14 mouse cellular contexts compared by ENCODE assay signal in the genomic region with DNA sequence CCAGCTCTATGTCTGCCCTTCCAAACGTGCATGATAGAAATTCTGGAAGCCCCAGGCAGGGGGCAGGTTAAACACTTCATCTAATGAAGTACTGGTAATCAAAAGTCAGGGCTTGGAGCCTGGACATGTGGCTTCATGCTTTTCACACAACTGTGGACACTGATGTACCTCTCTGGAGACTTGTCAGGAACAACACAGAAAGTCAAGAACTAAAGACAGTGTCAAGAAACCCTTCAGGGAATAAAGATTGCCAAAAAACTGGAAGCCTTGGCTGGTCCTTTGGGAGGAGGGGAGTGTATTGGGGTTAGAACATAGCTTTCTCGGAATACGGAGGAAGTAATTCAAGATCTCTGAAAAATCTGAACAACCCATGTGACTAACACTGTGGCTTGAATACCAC. TPM values are rescaled to one million over a fixed set of nuclear protein-coding genes. Genes with fewer than 3 reads are reported as not detected.
"Had no signal": no experiment of that assay in that cellular context is flagged by ENCODE, and none has a peak within 500 bp of the region (broad histone marks: within the 10 kb centered on the region; RNA-seq: fewer than 3 reads in every experiment).

No protein-coding gene starts in this region.

- H3K4me3 ChIP-seq: kidney, embryonic 15.5 days; limb, embryonic 13.5 days; midbrain, embryonic 12.5 days; neural tube, embryonic 13.5 days had no signal

- H3K36me3 ChIP-seq: limb, embryonic 13.5 days had no signal

- ATAC-seq: midbrain, embryonic 16.5 days had no signal

- DNase-seq: kidney, postnatal 14 days; left cerebral cortex, postnatal 4 days; lung, adult 18-20 months; right cerebral cortex, postnatal 25 days; thymus, adult 18-20 months; thymus, postnatal 14 days had no signal

- H3K9ac ChIP-seq: kidney, embryonic 15.5 days; limb, embryonic 13.5 days; liver, embryonic 14.5 days; midbrain, embryonic 12.5 days; neural tube, embryonic 13.5 days had no signal

- H3K4me1 ChIP-seq: kidney, embryonic 15.5 days; limb, embryonic 13.5 days; neural tube, embryonic 13.5 days had no signal

- H3K27me3 ChIP-seq: kidney, embryonic 15.5 days; limb, embryonic 13.5 days; midbrain, embryonic 12.5 days; neural tube, embryonic 13.5 days had no signal

- H3K27ac ChIP-seq: kidney, embryonic 15.5 days; limb, embryonic 13.5 days; liver, embryonic 14.5 days; midbrain, embryonic 12.5 days; neural tube, embryonic 13.5 days; stomach, postnatal 0 days had no signal

RNA-seq across cellular contexts. Expression of a gene that starts 37.5 kb away (rescaled TPM):
- total RNA-seq: megakaryocyte-erythroid progenitor cell, adult 5-6 weeks had no signal
